Mouse (Mus musculus) midbrain, embryonic 16.5 days (tissue): ENCODE data around the gene Gm20479. TPM values are rescaled to one million over a fixed set of nuclear protein-coding genes. Genes with fewer than 3 reads are reported as not detected.

Experiments
- ATAC-seq: fragments of 200-750 bp; cut with Nextera tagmentation; 2 replicates; pipeline ENCODE4 v1.8.0; 2017; ENCODE audit warnings: moderate TSS enrichment
- H3K27ac ChIP-seq: fragments of 300-500 bp; sonication (generic); 2 replicates; pipeline ENCODE4 v1.5.1; 2014; ENCODE audit warnings: mild to moderate bottlenecking, low read length, mixed read lengths
- H3K27me3 ChIP-seq: fragments of 300-500 bp; sonication (generic); 2 replicates; pipeline ENCODE4 v1.6.1; 2014; ENCODE audit warnings: low read depth, low read length, mixed read lengths; ENCODE audit not compliant: control insufficient read depth, insufficient read depth
- H3K36me3 ChIP-seq: fragments of 300-500 bp; sonication (generic); 2 replicates; pipeline ENCODE4 v1.6.1; 2014; ENCODE audit warnings: mild to moderate bottlenecking, low read length, moderate library complexity, mixed read lengths; ENCODE audit not compliant: control insufficient read depth, insufficient read depth
- H3K4me1 ChIP-seq: fragments of 300-500 bp; sonication (generic); 2 replicates; pipeline ENCODE4 v1.6.1; 2014; ENCODE audit warnings: mild to moderate bottlenecking, low read length, mixed read lengths; ENCODE audit not compliant: control insufficient read depth, insufficient read depth
- H3K4me2 ChIP-seq: fragments of 300-500 bp; sonication (generic); 2 replicates; pipeline ENCODE4 v1.6.1; 2014; ENCODE audit warnings: mild to moderate bottlenecking, low read length, mixed read lengths
- H3K4me3 ChIP-seq: fragments of 300-500 bp; sonication (generic); 2 replicates; pipeline ENCODE4 v1.5.1; 2014; ENCODE audit warnings: low read depth, mild to moderate bottlenecking, low read length, moderate library complexity, mixed read lengths
- H3K9ac ChIP-seq: fragments of 300-500 bp; sonication (generic); 2 replicates; pipeline ENCODE4 v1.6.1; 2014; ENCODE audit warnings: low read depth, low read length, mixed read lengths
- H3K9me3 ChIP-seq: fragments of 300-500 bp; sonication (generic); replicated peaks from 2 replicates; pipeline ENCODE4 v1.6.1; 2014; ENCODE audit warnings: mild to moderate bottlenecking, low read length, mixed read lengths; ENCODE audit not compliant: control insufficient read depth, poor library complexity, severe bottlenecking
- WGBS: fragments of 180-500 bp; shearing (Covaris S2); extraction: QIAGEN DNeasy Blood & Tissue Kit; methylation state at CpG from one replicate; pipeline ENCODE4 v1.1.7; 2014; 5-methylcytosine and 5-hydroxymethylcytosine counted together
- polyA plus RNA-seq: library from polyadenylated mRNA; unstranded; fragments of >200 nt; fragmentation: Nextera tagmentation; extraction: Ambion mirVana; gene quantifications from 2 replicates; pipeline ENCODE4 v1.2.1, GENCODE M21; 2015

Gm20479 gene
- polyA plus RNA-seq, 1 experiment from 2014 or later: not detected

DNA sequence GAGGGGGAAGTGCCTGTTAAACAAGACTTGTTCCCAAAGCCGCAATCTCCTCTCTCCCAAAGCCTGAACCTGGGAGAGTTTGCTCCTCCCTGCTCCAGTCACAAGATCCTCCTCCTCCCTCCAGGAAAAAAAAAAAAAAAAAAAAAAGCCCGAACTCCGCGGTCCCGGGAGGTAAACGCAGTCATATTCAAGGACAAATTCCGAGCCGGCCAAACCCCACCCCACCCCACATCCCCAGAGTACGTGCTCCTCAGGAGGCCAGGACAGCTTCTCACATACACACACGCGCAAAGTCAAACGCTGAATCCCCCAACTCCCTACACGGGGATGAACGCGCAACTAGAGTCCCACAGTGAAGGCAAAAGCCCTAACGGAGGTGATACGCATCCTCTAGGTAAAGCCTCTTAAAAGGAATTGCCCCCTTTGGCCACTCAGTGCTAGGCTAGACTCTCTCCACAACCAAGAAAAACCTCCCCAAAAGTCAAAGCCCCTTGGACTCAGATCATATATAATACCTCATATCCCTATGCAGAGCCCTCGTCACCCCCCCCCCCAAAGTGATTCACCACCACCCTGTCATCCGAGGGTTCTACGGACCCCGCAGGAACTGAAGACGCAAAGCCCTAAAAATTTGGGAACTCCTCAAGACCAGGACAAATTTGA, 38.4 kb upstream of the Gm20479 start:
- Histone ChIP-seq H3K36me3 (peaks cover 11% of the 10 kb centered on the region; the same call in 1 of the 2 replicates), H3K27ac (no peak overlapping the region), H3K27me3 (peaks cover 61% of the 10 kb centered on the region), H3K4me2 (peak overlapping the region; percentile 86), H3K9me3 (no peaks in the 10 kb centered on the region), H3K9ac (peak overlapping the region; percentile 69; the same call in 1 of the 2 replicates), H3K4me1 (peaks cover 12% of the 10 kb centered on the region), H3K4me3 (peak overlapping the region; percentile 58)
- 1% methylated on average over 22 of the region's 22 CpGs for WGBS
- ATAC-seq: peak; percentile 38; the same call in 1 of the 2 replicates

DNA sequence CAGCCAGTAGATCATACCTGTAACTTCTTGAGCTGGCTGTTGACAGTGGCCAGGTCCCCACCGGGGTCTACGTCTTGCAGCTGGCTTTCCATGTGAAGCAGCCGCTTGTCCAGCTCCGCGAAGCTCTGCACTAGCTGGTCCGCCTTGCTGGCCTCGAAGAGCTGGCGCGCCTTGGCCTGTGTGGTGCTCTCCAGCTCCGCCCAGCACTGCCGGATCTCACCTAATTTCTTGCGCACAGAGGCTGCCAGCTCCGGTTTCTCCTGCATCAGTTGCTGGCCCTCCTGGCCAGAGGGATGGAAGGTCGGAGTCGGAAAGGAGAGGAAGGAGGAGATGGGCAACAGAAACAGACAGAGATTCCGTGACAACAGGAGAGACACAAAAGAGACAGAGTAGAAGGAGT, 34.2 kb upstream of the Gm20479 start:
- Histone ChIP-seq H3K9me3 (no peaks in the 10 kb centered on the region), H3K36me3 (peaks cover 4% of the 10 kb centered on the region; the same call in 1 of the 2 replicates), H3K4me1 (peaks cover 9% of the 10 kb centered on the region), H3K4me2 (no peak overlapping the region), H3K4me3 (no peak overlapping the region), H3K27me3 (peaks cover 45% of the 10 kb centered on the region), H3K27ac (no peak overlapping the region), H3K9ac (no peak overlapping the region)
- WGBS: 41% methylated on average over 16 of the region's 16 CpGs
- ATAC-seq: no peak

DNA sequence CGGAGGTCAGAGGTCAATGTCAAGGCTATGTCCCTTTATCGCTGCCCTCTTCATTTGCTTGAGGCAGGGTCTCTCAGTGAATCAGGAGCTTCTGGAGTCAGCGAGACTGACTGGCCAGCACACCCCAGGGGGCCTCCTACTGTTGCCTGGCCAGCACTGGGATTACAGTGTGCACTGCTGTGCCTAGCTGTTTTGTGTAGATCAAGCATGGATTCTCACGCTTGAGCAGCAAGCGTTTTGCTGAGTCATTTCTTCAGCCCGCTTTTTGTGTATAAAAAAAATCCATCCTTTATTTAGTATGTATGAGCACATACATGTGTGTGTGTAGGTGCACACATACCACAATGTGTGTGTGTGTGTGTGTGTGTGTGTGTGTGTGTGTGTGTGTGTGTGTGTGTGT, 32.0 kb upstream of the Gm20479 start:
- H3K9me3 ChIP-seq: no peaks in the 10 kb centered on the region
- ATAC-seq: no peak

DNA sequence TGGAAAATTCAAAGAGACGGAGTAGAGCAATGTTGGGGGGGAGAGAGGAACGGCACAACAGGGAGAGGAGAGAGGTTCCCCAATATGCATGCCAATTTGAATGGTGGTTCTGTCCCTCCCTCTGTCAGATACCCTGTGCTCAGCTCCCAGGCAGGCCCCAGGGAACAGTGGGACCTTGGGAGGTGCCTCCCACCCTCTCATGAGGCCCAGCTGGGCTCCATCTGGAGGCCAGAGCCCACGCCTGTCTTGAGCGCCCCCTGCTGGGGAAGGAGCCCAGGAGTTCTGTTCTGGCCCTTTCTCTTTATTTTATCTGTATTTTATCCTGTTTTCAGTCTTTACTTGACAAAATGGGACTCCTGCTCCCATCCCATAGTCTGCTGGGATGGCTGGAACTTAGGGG, 27.5 kb upstream of the Gm20479 start:
- ATAC-seq: no peak
- H3K4me3 ChIP-seq: no peak overlapping the region
- H3K27ac ChIP-seq: no peak overlapping the region
- 19% methylated on average over 3 of the region's 4 CpGs for WGBS
- no peaks in the 10 kb centered on the region for H3K4me1 ChIP-seq
- H3K36me3 ChIP-seq: no peaks in the 10 kb centered on the region
- no peak overlapping the region for H3K4me2 ChIP-seq
- H3K27me3 ChIP-seq: no peaks in the 10 kb centered on the region; the same call in 1 of the 2 replicates
- H3K9ac ChIP-seq: no peak overlapping the region
- H3K9me3 ChIP-seq: no peaks in the 10 kb centered on the region

More for the DNA sequence above, 32.0 kb upstream of the Gm20479 start:
- H3K27ac ChIP-seq: no peak overlapping the region
- H3K27me3 ChIP-seq: peaks cover 30% of the 10 kb centered on the region
- 65% methylated on average over 6 of the region's 6 CpGs for WGBS
- H3K9ac ChIP-seq: no peak overlapping the region
- H3K4me1 ChIP-seq: no peaks in the 10 kb centered on the region
- no peak overlapping the region for H3K4me2 ChIP-seq
- peaks cover 4% of the 10 kb centered on the region; the same call in 1 of the 2 replicates for H3K36me3 ChIP-seq
- no peak overlapping the region for H3K4me3 ChIP-seq

DNA sequence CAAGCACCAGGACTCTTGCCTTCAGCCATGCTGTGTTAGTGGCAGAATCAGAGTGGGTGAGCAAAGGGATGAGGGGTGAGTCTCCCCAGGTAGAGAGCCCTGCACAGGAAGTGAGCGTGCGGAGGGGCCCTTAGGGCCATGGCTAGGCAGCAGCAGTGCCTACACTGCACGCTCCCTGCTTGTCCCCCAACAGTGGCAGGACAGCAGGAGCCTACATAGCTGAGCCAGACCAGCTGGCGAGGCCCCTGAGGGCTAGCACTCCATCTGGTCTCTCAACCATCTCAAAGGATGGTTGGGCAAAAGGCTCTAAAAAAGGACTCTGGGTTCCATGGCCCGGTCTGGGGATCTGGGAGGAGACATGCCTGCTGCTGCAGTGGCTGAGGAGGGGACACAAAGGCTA, 26.9 kb upstream of the Gm20479 start:
- H3K36me3 ChIP-seq: no peaks in the 10 kb centered on the region
- no peak overlapping the region for H3K9ac ChIP-seq
- ATAC-seq: no peak
- H3K27ac ChIP-seq: no peak overlapping the region
- H3K9me3 ChIP-seq: no peaks in the 10 kb centered on the region
- no peaks in the 10 kb centered on the region for H3K4me1 ChIP-seq
- H3K4me2 ChIP-seq: no peak overlapping the region
- H3K27me3 ChIP-seq: peaks cover 2% of the 10 kb centered on the region; the same call in 1 of the 2 replicates
- no peak overlapping the region for H3K4me3 ChIP-seq
- 63% methylated on average over 5 of the region's 5 CpGs for WGBS

DNA sequence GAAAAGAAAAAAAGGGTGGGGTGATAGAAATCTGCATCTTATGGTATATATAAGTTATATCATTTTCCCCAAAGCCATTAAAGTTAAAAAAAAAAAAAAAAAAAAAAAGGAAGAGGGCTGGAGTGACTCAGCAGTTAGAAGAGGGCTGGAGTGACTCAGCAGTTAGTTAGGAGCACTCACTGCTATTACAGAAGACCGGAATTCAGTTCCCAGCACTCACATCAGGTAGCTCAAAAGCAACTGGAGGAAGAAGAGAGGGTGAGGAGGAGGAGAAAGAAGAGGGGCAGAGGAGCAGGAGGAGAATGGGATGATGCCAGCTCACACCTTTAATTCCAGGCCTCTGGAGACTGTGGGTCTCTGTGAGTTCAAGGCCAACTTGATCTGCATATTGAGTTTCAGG, 26.0 kb upstream of the Gm20479 start:
- no peak overlapping the region for H3K27ac ChIP-seq
- no peaks in the 10 kb centered on the region for H3K4me1 ChIP-seq
- 85% methylated on average over 1 of the region's 1 CpGs for WGBS
- H3K36me3 ChIP-seq: no peaks in the 10 kb centered on the region
- peaks cover 5% of the 10 kb centered on the region; the same call in 1 of the 2 replicates for H3K27me3 ChIP-seq
- no peaks in the 10 kb centered on the region for H3K9me3 ChIP-seq
- no peak overlapping the region for H3K4me3 ChIP-seq
- no peak for ATAC-seq
- H3K9ac ChIP-seq: no peak overlapping the region
- H3K4me2 ChIP-seq: no peak overlapping the region

DNA sequence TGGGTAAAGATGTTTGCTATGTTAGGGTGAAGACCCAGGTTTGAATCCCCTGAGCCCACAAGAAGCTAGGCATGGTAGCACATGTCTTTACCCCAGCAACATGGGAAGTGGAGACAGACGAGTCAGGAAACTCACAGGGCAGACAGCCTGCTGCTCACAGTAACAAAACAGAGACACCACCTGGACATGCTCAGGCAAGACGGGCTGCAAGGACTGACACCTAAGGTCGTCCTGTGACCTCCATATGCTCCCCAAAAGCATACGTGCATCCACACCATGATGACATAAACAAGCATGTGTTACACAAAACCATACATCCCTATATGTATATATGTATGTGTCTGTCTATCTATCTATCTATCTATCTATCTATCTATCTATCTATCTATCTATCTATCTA, 24.3 kb upstream of the Gm20479 start:
- no peak for ATAC-seq
- 65% methylated on average over 4 of the region's 4 CpGs for WGBS
- Histone ChIP-seq H3K36me3 (no peaks in the 10 kb centered on the region), H3K4me1 (no peaks in the 10 kb centered on the region), H3K9me3 (no peaks in the 10 kb centered on the region), H3K27me3 (peaks cover 14% of the 10 kb centered on the region), H3K27ac (no peak overlapping the region), H3K9ac (no peak overlapping the region), H3K4me2 (no peak overlapping the region), H3K4me3 (no peak overlapping the region)

DNA sequence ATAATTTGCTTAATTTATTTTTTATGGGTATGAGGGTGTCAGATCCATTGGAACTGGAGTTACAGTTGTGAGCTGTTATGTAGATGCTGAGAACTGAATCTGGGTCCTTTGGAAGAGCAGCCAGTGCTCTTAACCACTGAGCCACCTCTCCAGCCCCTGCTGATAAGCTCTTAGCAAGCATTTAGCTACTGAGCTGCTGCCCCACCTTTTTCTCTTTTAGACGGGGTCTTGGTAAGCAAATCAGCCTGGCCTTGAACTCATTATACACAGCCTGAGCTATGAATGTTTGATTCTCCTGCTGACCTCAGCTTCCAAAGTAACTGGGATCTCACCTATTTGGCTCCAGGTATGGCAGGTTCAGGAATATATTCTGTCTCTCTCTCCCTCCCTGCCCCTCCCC, 23.8 kb upstream of the Gm20479 start:
- H3K4me2 ChIP-seq: no peak overlapping the region
- no peak overlapping the region for H3K9ac ChIP-seq
- H3K4me3 ChIP-seq: no peak overlapping the region
- no peaks in the 10 kb centered on the region for H3K4me1 ChIP-seq
- peaks cover 20% of the 10 kb centered on the region for H3K27me3 ChIP-seq
- H3K9me3 ChIP-seq: no peaks in the 10 kb centered on the region
- H3K36me3 ChIP-seq: no peaks in the 10 kb centered on the region
- no peak for ATAC-seq
- 25% methylated on average over 1 of the region's 1 CpGs for WGBS
- H3K27ac ChIP-seq: no peak overlapping the region

DNA sequence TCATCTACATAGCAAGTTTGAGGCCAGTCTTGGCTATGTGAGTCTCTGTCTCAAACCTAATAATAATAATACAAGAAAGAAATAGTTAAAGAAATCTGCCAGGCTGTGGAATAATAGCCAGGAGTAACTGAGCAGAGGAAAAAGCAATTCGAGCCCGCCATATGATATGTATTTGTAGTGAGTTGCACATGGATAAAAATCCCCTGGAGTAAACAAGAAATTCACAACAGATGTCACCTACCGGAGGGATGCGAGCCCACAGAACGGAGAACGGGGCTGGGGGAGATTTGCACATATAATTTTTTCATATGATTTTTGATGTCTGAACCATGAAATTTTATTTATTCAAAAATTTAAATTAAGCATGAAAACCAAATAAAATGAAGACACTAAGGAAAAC, 22.6 kb upstream of the Gm20479 start:
- H3K9ac ChIP-seq: no peak overlapping the region
- H3K9me3 ChIP-seq: no peaks in the 10 kb centered on the region
- H3K4me1 ChIP-seq: no peaks in the 10 kb centered on the region
- peaks cover 30% of the 10 kb centered on the region for H3K27me3 ChIP-seq
- H3K4me3 ChIP-seq: no peak overlapping the region
- WGBS: 75% methylated on average over 6 of the region's 6 CpGs
- no peak for ATAC-seq
- no peak overlapping the region for H3K27ac ChIP-seq
- no peak overlapping the region for H3K4me2 ChIP-seq
- no peaks in the 10 kb centered on the region for H3K36me3 ChIP-seq
